Mouse (Mus musculus) bone marrow, adult 2 months (tissue): ENCODE data around the gene Cd177. TPM values are rescaled to one million over a fixed set of nuclear protein-coding genes. Genes with fewer than 3 reads are reported as not detected.
"Not testable (repeated sequence)": the region's sequence is repeated elsewhere in the genome, so short reads cannot be mapped to it uniquely, and the experiment has no call there.

Experiments used
- H3K27ac ChIP-seq: fragments of 200-500 bp; 2 replicates; pipeline ENCODE4 v1.5.1; 2012; ENCODE audit warnings: low read depth, mild to moderate bottlenecking, control low read depth, inconsistent platforms, low read length; ENCODE audit not compliant: control insufficient read depth, poor library complexity, insufficient read depth
- H3K4me1 ChIP-seq: fragments of 200-500 bp; 2 replicates; pipeline ENCODE4 v1.6.1; 2011; ENCODE audit warnings: low read length; ENCODE audit not compliant: control insufficient read depth, insufficient read depth
- H3K4me3 ChIP-seq: fragments of 200-500 bp; replicated peaks from 2 replicates; pipeline ENCODE3; 2011; ENCODE audit warnings: mild to moderate bottlenecking, low read depth, low read length, control low read depth; ENCODE audit not compliant: control insufficient read depth
- CTCF ChIP-seq: fragments of 200-500 bp; IDR thresholded peaks from 2 replicates; pipeline ENCODE4 v1.5.1; 2011; ENCODE audit warnings: low read length, control low read depth; ENCODE audit not compliant: control insufficient read depth, insufficient read depth
- POLR2A ChIP-seq: fragments of 200-500 bp; IDR thresholded peaks from 2 replicates; pipeline ENCODE4 v1.6.1; 2011; ENCODE audit warnings: low read depth, mild to moderate bottlenecking, control low read depth, low read length, borderline replicate concordance; ENCODE audit not compliant: control insufficient read depth
- WGBS: fragments of 180-500 bp; shearing (Covaris S2); methylation state at CpG from one replicate; pipeline ENCODE4 v1.1.7; 2018; 5-methylcytosine and 5-hydroxymethylcytosine counted together
- polyA plus RNA-seq: library from polyadenylated mRNA; stranded (reverse); fragments of >200 nt; gene quantifications from 2 replicates; pipeline ENCODE4 v1.2.4, GENCODE M21; 2011; ENCODE audit warnings: low replicate concordance; ENCODE audit not compliant: missing spikeins, insufficient read depth, insufficient read length

Cd177 gene
- 44.1 and 111 TPM in 2 replicates for polyA plus RNA-seq

- no peak for TF ChIP-seq POLR2A
- no peak for TF ChIP-seq CTCF
- Histone ChIP-seq H3K27ac (peak within 1 kb of the TSS; percentile 86), H3K4me1 (peaks cover 3% of the 10 kb centered on the region), H3K4me3 (peak within 1 kb of the TSS; percentile 87)
- WGBS: 43% methylated on average over 6 of the region's 6 CpGs
Observed at GRCm38 (mm10) chr7:24760211-24760610, at the start of gene Cd177. TSS of gene Cd177 (minus strand) at chr7:24760311.

GRCm38 (mm10) chr7:24809041-24809440 is 48.9 kb upstream of the Cd177 start:
- WGBS: 74% methylated on average over 2 of the region's 2 CpGs
- TF ChIP-seq CTCF (no peak), POLR2A (no peak)
- H3K4me3 ChIP-seq: no peak overlapping the region
- H3K27ac ChIP-seq: no peak overlapping the region
- no peaks in the 10 kb centered on the region for H3K4me1 ChIP-seq

GRCm38 (mm10) chr7:24804826-24805225 is 44.7 kb upstream of the Cd177 start:
- no peak overlapping the region for H3K27ac ChIP-seq
- H3K4me3 ChIP-seq: no peak overlapping the region
- H3K4me1 ChIP-seq: no peaks in the 10 kb centered on the region
- WGBS: 77% methylated on average over 6 of the region's 6 CpGs
- no peak for TF ChIP-seq CTCF
- TF ChIP-seq POLR2A: no peak

GRCm38 (mm10) chr7:24802149-24802767 is 42.1 kb upstream of the Cd177 start:
- no peaks in the 10 kb centered on the region for H3K4me1 ChIP-seq
- WGBS: 12% methylated on average over 7 of the region's 7 CpGs
- TF ChIP-seq POLR2A (no peak), CTCF (no peak)

GRCm38 (mm10) chr7:24797918-24798317 is 37.8 kb upstream of the Cd177 start:
- TF ChIP-seq POLR2A: no peak
- TF ChIP-seq CTCF: no peak
- no peak overlapping the region for H3K27ac ChIP-seq
- H3K4me3 ChIP-seq: no peak overlapping the region
- H3K4me1 ChIP-seq: no peaks in the 10 kb centered on the region
- 86% methylated on average over 1 of the region's 1 CpGs for WGBS

More at GRCm38 (mm10) chr7:24802149-24802767, 42.1 kb upstream of the Cd177 start:
- H3K4me3 ChIP-seq: no peak overlapping the region
- H3K27ac ChIP-seq: no peak overlapping the region

- not testable (repeated sequence) for H3K4me1 ChIP-seq
- Histone ChIP-seq H3K4me3 (peak within 1 kb of the TSS; percentile 51), H3K27ac (peak within 1 kb of the TSS; percentile 12; the same call in 1 of the 2 replicates)
- WGBS: 13% methylated on average over 4 of the region's 4 CpGs
Observed at GRCm38 (mm10) chr7:24776918-24777317, 16.8 kb upstream of the Cd177 start, which contains the start of gene Ceacam10. TSS of gene Ceacam10 (plus strand) at chr7:24777206.

GRCm38 (mm10) chr7:24776145-24776544 is 16.0 kb upstream of the Cd177 start:
- Histone ChIP-seq H3K4me1 (no peaks in the 10 kb centered on the region; the same call in 1 of the 2 replicates), H3K27ac (no peak overlapping the region), H3K4me3 (no peak overlapping the region)
- 66% methylated on average over 2 of the region's 2 CpGs for WGBS
- TF ChIP-seq POLR2A (no peak), CTCF (no peak)

- no peak overlapping the region for H3K27ac ChIP-seq
- 40% methylated on average over 3 of the region's 3 CpGs for WGBS
- TF ChIP-seq POLR2A (no peak), CTCF (no peak)
- no peak overlapping the region for H3K4me3 ChIP-seq
- no peaks in the 10 kb centered on the region; the same call in 1 of the 2 replicates for H3K4me1 ChIP-seq
Observed at GRCm38 (mm10) chr7:24773942-24774535, 13.9 kb upstream of the Cd177 start.
